ENCODE assay signal across 18 mouse cellular contexts in the genomic region with DNA sequence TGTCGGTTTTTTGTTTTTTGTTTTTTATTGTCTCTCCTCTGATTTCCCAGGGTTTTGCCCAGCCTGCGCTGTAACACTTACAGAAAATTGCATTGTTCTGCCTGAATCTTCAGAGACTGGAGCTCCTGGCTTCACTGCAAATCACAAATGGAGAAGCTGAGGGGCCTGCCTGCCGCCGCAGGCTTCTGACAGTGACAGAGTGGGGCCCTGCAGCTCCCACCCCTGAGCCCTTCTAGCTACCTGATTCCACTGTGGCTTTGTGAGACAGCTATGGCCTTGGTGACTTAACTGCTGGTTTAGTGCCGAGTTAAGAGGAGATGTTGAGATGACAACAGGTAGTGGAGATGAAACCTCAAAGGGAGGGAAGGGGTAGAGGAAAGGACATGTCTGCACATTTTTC. TPM values are rescaled to one million over a fixed set of nuclear protein-coding genes. Genes with fewer than 3 reads are reported as not detected.
DNase-seq lines count a peak whose midpoint lies in the region; ATAC-seq and TF ChIP-seq lines count a peak whose summit lies in the region.
"Had no signal": no experiment of that assay in that cellular context is flagged by ENCODE, and none has a peak within 500 bp of the region (broad histone marks: within the 10 kb centered on the region; RNA-seq: fewer than 3 reads in every experiment).

No protein-coding gene starts in this region.

- ATAC-seq in granulocyte monocyte progenitor cell, adult 5-6 weeks (replicated peaks; ENCODE audit: poor library complexity, severe bottlenecking), result peak; percentile 35
- ATAC-seq in megakaryocyte progenitor cell, adult 5-6 weeks (replicated peaks; ENCODE audit: poor library complexity), result peak; percentile 30
- no peak for ATAC-seq in frontal cortex, adult (ENCODE audit: low TSS enrichment)
- ATAC-seq: forebrain, embryonic 14.5 days had no signal

- no peak for TF ChIP-seq POLR2A in bone marrow, adult 2 months (IDR thresholded peaks at IDR 0.05; ENCODE audit: borderline replicate concordance, control insufficient read depth, low read depth, low read length)

- no peak for DNase-seq in layer of hippocampus, adult 2 months (ENCODE audit: low spot score in 2 of 2)
- DNase-seq in layer of hippocampus, postnatal 36 days, result no peak
- DNase-seq in adipocyte (ENCODE audit: low spot score), result no peak
- DNase-seq: adrenal gland, postnatal 14 days; cerebellum, adult 2 months; cerebellum, postnatal 10 days; embryo, embryonic 11 days; gastrocnemius, postnatal 36 days had no signal

- H3K4me3 ChIP-seq in layer of hippocampus, adult 2 months, result no peak overlapping the region
- no peak overlapping the region for H3K4me3 ChIP-seq in bone marrow, adult 2 months (replicated peaks; ENCODE audit: control insufficient read depth, low read depth, low read length)
- H3K4me3 ChIP-seq: embryonic facial prominence, embryonic 15.5 days; erythroblast, embryonic 14.5 days; forebrain, embryonic 10.5 days; heart, embryonic 12.5 days; hindbrain, embryonic 15.5 days had no signal

- no peaks in the 10 kb centered on the region; the same call in 1 of the 2 replicates for H3K4me1 ChIP-seq in bone marrow, adult 2 months (ENCODE audit: control insufficient read depth, insufficient read depth, low read length)
- H3K4me1 ChIP-seq: hindbrain, embryonic 15.5 days had no signal

- peak overlapping the region; percentile 62 for H3K27ac ChIP-seq in layer of hippocampus, adult 2 months
- H3K27ac ChIP-seq in bone marrow, adult 2 months (ENCODE audit: control insufficient read depth, insufficient read depth, low read depth, low read length, poor library complexity), result peak overlapping the region; percentile 29
- H3K27ac ChIP-seq: embryonic facial prominence, embryonic 15.5 days; forebrain, embryonic 10.5 days; hindbrain, embryonic 15.5 days had no signal

- TF ChIP-seq CTCF in layer of hippocampus, adult 2 months (conservative IDR thresholded peaks at IDR 0.05), result no peak
- no peak for TF ChIP-seq CTCF in bone marrow, adult 2 months (IDR thresholded peaks at IDR 0.05; ENCODE audit: control insufficient read depth, insufficient read depth, low read length)

- 31% methylated on average over 5 of the region's 5 CpGs for WGBS in bone marrow, adult 2 months

RNA-seq across cellular contexts. Expression of gene Fos, which starts 44.3 kb away (rescaled TPM):
- 10 to 100 TPM in 1 of 2 experiments, 1 to 10 TPM in 1; 8.9 to 13.7 TPM for total RNA-seq in layer of hippocampus, adult 2 months (2021)
- 10 to 100 TPM; 14.6 to 17.2 TPM for total RNA-seq in layer of hippocampus, postnatal 36 days (2021)
- 8.6 TPM in 1 of 2 replicates, not detected in the other for polyA plus RNA-seq in bone marrow, adult 2 months (2011; ENCODE audit: insufficient read depth, insufficient read length, low replicate concordance, missing spikeins)
- 35.1 and 50.4 TPM in 2 replicates for total RNA-seq in granulocyte monocyte progenitor cell, adult 5-6 weeks (2014; fragmentation: Nextera tagmentation)
- total RNA-seq in granulocyte monocyte progenitor cell, adult 5-6 weeks (2017), result 137 and 160 TPM in 2 replicates
- 94.5 and 144 TPM in 2 replicates for total RNA-seq in megakaryocyte progenitor cell, adult 5-6 weeks (2015)
- total RNA-seq in megakaryocyte progenitor cell, adult 5-6 weeks (2017), result 72.4 and 111 TPM in 2 replicates
